Mouse (Mus musculus) mesoderm, embryonic 11.5 days (tissue): ENCODE measurements around the gene Ost4.

Experiments
- DNase-seq: peaks from one replicate; pipeline ENCODE4 v3.0.0-alpha.2; 2012; ENCODE audit warnings: low read depth, low spot score

Gene Ost4

DNA sequence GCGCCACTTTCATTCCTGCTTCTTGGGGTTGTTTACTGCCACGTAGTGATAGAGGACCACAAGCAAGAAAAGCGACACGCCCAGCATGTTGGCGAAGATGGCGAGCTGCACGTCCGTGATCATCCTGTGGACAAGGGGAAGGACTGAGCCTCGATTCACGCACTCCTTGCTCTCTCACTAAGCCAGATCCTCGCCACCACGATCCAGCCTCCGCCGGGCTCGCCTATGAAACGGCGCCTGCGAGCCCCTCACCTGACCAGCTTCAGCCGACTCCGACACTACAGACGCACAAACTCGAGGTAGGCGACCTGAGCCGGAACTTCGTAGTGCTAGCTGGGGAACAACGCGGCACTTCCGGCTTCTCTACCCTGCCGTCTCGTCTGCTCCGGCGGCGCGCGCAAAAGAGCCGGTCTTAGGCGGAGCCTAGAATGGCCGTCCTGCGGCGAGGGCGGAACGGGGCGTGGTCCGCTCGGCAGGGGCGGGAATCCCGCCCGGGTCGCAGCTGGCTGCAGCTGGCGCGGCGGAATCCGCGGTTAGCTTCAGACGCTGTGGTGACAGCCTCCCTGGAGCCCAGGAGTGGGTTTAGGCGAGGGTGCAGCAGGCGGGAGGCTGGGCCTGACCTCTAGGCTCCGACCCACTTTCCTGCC, at the start of gene Ost4:
Gene Ost4, minus strand, starts transcription at position 376 of the 647 bp plus-strand sequence.
- peak; percentile 96 for DNase-seq

DNA sequence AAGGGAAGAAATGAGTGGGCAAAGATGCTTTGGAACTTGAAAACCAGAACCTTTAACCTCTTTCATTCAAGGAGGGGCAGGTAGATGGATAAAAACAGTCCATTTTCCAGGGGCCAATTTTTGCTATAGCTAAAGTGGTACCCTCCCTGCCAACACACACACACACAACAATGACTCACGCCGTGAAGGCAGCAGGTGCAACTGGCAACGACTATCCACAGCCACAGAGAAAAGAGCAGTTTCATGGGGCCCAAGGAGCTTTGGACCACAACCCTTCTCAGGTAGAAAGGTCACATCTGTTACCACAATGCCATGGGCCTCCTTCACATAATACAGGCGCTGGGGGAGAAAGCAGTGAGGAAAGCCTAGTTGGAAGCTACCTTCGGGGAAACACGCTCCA, 48.2 kb upstream of the Ost4 start:
- no peak for DNase-seq

DNA sequence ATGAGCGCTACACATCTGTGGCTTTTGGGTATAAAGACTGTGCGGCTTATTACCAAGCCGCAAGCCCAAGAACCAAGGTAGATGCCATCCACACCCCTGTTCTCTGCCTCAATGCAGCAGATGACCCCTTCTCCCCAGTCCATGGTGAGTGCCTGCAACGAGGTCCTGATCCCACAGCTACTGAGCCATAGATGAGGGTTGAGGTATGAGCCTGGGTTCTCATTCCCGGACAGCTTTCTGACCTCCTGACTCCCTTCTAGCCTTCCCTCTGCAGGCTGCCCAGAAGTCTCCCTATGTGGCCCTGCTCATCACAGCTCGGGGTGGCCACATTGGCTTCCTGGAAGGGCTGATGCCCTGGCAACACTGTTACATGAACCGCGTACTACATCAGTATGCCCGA, 47.0 kb upstream of the Ost4 start:
- no peak for DNase-seq

DNA sequence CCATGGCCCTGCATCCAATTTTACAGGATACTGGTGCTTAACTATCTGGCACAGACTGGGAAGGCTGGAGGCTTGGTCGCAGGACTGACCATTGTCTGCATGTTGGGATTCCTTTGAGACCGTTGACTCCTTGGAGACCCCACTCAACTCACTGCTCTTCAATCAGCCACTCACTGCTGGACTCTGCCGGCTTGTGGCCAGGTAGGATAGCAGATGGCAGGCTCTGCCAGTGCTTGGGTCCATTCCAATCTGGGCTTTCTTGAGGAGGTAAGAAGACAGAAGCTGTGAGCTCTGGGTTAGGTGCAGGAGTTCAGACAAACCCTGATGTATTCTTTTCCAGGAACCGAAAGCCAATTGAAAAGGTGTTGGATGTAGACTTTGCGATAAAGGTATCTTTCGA, 46.5 kb upstream of the Ost4 start:
- no peak for DNase-seq

DNA sequence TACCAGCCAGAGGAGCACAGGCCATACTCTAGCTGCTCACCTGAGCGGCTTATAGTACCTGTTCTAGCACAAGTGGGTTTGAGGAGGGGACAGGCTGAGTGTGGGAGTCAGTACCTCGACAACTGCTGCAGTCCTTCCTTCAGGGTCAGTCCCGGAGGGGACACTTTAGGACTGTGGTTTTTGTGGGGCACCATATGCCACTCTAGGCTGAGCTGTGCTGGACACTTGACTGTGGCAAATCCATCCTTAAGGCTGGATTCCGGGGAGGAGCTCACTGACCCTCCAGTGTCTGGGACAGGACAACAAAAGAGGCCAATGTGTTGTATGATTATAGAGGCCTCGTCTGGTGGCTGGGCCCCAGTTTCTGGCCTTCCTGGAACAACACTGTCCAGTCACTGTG, 45.0 kb upstream of the Ost4 start:
- DNase-seq = no peak

DNA sequence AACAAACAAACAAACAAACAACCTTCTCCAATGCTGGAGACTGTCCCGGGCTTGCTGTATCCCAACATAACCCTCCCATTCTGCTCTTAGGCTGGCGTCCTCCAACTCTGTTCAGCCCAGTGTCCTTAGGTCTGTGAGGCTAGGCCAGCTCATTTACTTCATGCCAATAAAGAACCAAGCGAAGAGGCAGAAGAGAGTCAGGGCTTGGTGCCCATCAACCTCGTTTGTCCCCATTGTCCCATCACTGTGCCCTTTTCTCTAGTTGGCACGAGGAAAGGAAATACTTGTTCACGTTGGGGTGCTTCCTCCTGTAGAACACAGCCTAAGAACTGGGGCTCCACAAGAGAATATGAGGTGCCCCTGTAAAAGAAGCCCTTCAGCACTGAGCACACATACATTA, 44.1 kb upstream of the Ost4 start:
- DNase-seq = no peak

DNA sequence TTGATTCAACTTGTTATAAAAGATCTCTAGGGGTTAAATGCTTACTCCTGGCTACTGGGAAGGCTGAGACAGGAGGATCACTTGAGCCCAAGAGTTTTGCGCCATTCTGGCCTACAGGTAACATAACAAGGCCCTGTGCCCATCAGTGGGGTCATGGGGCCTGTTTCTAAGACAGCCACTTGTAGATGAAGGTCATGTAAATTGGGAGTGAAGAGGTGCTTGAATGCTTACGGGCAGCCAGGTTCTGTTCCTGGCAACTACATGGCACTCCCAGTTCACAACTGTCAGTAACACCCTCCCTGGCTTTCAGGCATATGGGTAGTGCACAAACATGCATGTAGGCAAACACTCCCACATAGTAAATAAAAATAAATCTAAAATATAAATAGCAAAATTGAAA, 43.3 kb upstream of the Ost4 start:
- no peak for DNase-seq

DNA sequence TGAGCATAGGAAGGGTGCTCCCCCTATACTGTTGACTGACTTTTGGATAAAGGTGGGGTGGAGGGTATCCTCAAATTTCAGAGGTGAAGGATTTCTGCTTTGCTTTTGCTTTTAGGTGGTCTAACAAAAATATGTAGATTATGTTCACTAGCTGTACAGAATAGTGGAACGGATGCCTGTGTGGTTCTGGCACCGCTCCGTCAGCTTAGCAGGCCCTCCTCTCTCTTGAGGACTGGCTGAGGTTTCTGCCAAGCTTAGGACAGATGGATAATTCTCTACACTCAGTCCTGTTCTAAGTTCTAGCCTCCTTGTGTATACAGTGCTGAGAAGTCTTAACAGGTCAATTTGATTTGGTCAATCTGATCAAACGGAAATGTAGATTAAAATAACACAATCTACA, 42.9 kb upstream of the Ost4 start:
- no peak for DNase-seq

DNA sequence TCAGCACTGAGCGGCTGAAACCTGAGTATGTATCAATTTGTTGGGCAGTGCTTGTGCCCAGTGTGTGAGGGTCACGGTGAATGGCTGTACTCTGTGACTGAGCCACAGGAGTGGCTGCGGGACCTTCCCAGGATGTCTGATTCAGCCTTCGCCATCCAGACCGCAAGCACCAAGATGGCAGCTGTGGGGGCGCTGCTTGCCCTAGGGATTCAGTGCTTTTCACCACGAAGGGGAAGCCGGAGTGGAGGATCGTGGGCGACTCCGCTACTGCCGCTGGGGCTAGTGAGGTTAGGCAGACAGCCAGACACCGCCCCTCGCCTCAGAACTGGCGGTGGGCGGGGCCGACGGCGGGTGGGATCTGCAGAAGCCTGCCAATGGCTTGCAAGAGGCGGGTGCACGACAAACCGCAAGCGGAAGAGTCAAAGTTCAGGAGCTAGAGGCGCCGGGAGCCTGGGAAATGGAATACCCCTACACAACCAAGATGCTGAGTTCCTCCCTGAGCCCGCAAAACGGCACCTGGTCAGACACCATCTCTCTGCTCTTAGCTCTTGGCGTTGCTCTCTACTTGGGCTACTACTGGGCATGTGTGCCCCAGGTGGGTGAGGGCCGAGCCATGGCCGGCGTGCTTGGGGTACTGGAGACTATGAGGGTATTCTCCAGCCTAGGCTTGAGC, 42.2 kb upstream of the Ost4 start:
- DNase-seq = peak; percentile 90

DNA sequence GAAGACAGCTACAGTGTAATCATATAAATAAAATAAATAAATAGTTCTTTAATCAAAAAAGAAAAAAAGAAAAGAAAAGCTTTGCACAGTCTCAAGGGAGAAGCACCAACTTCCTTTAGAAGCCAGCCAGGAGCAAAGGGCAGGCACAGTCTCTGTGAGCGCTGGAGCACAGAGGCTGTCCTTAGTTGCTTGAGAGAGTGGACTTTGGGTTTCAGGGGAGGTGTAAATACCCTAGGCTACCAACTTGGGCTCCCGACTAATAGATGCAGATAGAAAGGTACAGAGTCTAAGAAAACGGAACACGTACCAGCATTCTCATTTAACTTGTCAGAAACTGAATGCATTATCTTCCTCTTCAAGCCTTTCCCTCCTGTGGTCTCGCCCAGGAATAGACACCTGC, 41.0 kb upstream of the Ost4 start:
- DNase-seq = no peak

DNA sequence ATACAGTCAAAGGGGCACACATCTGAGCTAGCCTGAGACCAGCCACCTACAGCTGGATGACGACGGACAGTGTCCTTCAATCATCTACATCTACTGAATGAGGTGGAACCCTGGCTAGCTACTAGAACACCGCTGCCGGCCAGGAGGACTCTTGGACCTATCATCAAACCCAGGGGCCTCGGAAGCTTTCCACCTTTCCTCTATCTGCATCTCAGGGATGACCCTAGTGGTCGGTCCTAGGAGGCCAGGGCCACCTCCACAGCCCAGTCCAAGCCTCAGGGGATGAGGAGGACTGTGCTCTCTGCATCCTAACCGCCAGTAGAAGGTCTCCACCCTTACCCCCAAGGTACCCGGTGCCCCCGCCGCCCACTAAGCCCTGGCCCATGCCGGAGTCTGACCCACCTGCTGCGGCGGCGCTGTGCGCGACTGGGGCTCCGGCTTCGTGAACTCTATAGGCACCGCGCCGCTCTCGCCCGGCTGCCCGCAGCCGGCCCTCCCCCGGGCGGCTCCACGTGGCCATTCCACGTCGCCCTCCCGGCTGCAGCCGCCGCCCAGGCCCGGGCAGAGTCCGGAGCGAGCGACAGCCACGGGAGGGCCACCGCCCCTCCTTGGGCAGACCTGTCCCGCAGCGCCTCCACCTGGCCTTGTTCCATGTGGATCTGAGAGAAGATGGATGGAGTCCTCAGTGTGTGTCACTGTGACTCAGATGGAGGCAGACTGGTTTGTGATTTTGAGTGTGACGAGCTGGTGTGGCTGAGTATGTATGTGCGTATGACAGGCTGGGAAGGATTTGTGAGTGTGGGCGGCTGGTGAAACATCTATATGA, 37.6 kb upstream of the Ost4 start, which contains the start of gene Cgref1:
Gene Cgref1, minus strand, starts transcription at position 636 of the 826 bp plus-strand sequence.
- peak; percentile 42 for DNase-seq

DNA sequence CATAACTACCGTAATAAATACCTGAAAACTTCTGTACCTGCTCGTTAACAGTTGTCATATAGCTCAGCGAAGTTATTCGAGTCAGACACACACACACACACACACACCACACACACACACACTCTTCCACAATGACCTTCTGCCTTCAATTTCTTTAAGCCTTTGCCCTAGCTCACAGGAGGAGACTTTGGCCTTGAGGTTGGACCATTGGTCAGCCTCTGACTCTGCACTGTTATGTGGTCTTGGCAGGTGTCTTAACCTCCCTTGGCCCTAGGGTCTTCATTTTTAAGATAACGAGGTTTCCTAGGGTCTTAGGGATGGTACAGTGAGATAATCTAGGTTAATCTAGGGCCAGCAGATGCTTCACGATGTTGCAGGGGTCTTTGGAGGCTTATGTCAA, 36.8 kb upstream of the Ost4 start:
- DNase-seq = no peak

DNA sequence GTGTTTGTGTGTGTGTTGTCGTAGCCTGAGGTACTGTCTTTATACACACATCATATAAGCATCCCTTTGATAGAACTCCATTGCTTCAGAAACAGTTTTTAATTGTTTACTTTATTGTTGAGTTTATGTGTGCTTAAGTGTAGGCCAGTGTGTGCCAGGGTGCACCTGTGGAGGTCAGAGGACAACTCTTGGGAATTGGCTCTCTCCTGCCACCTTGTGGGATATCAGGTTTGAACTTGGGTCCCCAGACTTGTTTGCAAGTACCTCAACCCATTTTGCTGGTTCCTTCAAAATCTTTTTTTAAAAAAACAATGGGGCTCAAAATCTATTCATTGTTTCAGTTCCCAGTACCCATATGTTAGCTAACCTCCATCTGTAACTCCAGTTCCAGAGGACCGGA, 35.4 kb upstream of the Ost4 start:
- no peak for DNase-seq

DNA sequence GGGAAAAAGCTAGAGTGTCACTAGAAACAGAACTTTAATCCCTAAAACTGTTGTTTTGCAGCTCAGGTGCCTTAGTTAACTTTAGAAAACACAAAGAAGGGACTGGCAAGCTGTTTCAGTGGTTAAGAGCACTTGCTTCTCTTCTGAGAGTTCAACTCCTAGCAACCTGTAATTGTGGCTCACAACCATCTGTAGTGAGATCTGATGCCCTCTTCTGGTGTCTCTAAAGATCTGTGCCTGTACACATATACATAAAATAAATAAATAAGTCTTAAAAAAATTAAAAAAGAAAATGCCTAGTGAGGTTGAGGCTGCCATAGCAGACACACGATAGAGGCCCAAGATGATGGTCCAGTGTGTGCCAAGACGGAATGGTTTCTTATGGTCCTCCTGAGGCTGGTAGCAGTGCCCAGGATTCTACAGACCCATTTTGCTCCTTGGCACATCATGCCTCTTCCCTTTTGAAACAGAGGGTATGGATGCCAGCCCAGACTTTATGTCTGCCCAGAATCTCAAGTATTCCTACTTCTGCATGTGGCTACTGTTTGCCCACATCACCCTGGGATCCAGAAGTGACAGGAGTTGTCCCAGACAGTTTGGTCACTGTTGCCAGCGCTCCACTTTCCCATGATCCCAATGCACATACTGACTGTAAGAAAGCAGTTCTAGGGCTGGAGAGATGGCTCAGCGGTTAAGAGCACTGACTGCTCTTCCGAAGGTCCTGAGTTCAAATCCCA, 27.3 kb upstream of the Ost4 start:
- no peak for DNase-seq

DNA sequence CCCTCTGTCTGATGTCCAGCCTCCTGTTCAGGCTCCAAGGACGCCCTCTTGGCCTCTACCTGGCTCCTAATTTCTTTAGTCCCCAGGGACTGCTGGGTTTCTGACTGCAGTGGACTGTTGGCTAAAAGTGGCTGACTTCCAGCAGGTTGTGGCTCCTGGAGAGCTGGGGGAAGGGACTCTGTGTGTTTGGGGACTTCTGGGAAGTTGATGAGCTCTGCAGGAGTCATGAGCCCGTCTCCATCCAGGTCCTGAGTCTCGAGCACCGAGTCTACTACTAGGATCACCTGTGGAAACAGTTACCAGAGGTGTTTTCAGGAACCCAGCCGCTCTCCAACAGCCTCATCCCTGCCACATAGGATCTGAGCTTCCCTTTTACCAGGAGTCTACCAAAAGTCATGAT, 26.1 kb upstream of the Ost4 start:
- DNase-seq = no peak

DNA sequence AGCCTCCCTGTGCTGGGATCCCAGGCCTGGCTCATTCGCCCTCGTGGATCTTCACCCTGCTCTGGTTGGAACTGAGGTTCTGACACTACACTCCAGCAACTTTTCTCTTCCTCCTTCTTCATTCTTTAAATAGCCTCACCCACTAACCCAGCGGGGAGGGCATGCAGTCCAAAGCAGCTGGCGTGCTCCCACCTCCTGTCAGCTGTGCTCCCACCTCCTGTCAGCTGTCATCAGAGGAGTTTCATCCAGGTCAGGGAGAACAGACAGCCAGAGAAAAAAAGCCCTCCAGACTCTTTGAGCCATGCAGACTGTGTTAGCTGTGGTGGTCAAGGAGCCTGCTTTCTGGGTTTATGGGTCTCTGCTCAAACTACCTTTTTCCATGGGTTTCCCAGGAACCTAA, 23.8 kb upstream of the Ost4 start:
- no peak for DNase-seq

DNA sequence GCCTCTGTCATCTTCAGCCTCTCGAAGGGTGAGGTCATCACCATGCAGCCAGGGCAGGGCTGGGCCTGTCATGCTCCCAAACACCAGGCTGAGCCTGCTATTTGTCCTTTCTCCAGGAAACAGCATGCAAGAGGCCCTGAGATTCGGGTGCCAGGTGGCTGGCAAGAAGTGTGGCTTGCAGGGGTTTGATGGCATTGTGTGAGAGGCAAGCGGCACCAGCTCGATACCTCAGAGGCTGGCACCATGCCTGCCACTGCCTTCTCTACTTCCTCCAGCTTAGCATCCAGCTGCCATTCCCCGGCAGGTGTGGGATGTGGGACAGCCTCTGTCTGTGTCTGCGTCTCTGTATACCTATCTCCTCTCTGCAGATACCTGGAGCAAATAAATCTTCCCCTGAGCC, 23.3 kb upstream of the Ost4 start:
- no peak for DNase-seq

DNA sequence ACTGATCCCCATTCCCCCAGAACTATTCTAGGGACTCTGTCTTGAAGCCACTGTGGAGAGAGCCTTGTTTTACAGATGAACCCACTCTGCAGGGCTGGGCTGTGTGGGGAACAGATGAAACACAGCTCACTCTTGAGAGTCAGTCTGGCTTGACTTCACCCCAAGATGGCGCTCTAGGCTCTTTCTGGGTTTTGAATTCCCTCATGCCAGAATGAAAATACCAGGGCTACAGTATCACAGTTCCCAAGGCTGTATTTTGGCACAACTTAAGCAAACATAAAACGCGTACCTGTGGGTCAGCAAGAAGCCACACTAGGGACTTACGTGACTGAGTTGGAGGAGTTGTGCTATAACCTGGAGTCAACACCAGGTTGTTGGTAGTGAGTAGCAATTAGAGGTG, 22.5 kb upstream of the Ost4 start:
- peak; percentile 60 for DNase-seq

DNA sequence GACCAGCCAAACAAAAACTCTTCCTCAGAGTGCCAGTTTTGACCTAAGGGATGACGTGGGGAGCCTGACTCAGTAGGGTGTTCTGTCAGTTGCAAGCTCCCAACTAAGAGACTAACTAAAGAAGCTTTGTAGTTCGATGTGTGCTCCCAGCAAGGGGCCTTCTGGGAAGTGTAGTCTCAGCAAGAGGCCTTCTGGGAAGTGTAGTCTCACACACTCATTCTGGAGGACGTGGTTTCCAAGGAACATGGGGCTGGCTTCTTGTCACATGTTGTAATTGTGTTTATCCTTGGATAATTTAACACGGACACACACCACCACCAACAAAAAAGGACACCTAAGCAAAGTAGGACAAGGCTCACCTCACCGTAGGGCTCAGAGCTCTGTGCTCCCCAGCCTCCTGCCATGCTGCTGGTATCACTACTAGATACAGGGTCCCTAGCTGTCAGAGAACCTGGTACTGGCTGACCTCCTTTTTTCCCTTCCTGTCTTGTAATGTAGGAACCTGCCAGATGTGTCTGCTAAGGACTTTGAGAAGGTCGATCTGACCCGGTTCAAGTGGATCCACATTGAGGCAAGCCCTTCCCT, 20.4 kb upstream of the Ost4 start:
- DNase-seq = no peak

DNA sequence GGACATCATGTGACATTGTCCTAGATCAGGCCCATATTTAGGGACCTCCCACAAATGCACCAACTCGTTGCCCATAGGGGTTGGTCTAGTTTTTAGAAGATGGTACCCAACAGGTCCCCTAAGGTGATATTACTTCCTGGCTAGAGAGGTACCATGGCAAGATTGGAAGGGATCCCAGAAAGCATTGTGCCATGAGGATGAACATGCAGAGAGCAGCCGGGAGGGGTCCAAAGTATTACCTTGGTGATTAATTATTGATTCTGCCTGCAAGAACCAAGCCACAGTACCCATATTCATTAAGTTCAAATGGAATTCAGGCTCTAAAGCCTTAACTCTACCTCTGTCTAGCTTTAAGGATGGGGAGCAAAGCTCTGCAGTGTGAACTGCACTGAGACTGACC, 18.5 kb upstream of the Ost4 start:
- DNase-seq = no peak

DNA sequence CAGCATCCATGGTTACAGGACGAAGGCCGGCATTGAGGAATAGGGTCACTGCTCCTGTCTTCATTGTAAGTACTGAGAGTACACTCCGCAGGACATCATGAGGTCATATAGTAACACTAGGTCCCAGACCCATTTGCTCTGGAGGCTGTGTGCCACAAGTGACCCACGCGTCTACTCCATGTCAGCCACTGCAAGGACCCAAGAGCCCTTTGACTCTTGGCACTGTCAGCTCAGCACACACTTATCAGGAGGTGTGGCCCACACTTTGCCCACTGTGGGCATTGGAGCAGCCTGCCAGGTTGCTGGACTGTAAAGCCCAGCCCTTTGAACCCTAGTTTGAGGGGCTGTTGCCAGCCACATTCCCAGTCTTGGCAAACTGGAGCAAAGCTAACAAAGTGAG, 17.6 kb upstream of the Ost4 start:
- no peak for DNase-seq

DNA sequence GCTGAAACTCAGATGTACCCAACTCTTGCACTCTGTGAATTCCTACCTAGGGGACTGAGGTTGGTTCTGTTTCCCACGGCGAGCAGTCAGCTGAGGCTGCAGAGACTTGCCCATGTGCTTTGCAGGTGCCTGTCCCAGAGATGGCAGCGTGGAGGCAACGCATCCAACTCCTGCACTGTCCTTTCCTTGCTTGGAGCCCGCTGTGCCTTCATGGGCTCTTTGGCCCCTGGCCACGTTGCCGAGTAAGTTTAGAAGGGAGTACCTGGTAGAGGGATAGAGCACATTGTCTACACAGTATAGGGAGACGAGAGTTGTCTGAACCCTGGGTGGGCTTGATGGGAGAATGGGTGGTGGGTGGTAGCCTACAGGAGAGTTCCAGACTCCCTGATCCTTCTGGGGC, 17.0 kb upstream of the Ost4 start:
- no peak for DNase-seq
